Mouse (Mus musculus) left cerebral cortex, postnatal 36 days (tissue): ENCODE measurements around the gene Ugt2a3. TPM values are rescaled to one million over a fixed set of nuclear protein-coding genes. Genes with fewer than 3 reads are reported as not detected.
"Not testable (repeated sequence)": the region's sequence is repeated elsewhere in the genome, so short reads cannot be mapped to it uniquely, and the experiment has no call there.

Experiments used
- DNase-seq, 2 experiments: peaks; one replicate each; pipeline ENCODE4 v3.0.0; 2021 to 2022; ENCODE audit warnings: low spot score in 2 of 2, mixed read lengths in 1 of 2
- intact Hi-C: fragments of 180-260 bp; cut with DNase I; formaldehyde crosslinking; loops from one replicate; pipeline ENCODE4 v1.15.1; 2025
- total RNA-seq, 2 experiments: library from RNA; stranded (reverse); gene quantifications; 2 replicates each; pipeline ENCODE4 v1.2.3; 2021

Gene Ugt2a3
- total RNA-seq: not detected

- intact Hi-C loops: no loop called here
- no peak for DNase-seq
These were observed at the start of gene Ugt2a3 for GRCm38 (mm10) chr5:87336961-87337697. Gene Ugt2a3, minus strand, starts transcription at chr5:87337195.

- no peak for DNase-seq
- intact Hi-C loops: no loop called here
These were observed 43.2 kb upstream of the Ugt2a3 start for GRCm38 (mm10) chr5:87380234-87380633.

- intact Hi-C loops: no loop called here
- no peak for DNase-seq
These were observed 42.8 kb upstream of the Ugt2a3 start for GRCm38 (mm10) chr5:87379825-87380224.

DNA sequence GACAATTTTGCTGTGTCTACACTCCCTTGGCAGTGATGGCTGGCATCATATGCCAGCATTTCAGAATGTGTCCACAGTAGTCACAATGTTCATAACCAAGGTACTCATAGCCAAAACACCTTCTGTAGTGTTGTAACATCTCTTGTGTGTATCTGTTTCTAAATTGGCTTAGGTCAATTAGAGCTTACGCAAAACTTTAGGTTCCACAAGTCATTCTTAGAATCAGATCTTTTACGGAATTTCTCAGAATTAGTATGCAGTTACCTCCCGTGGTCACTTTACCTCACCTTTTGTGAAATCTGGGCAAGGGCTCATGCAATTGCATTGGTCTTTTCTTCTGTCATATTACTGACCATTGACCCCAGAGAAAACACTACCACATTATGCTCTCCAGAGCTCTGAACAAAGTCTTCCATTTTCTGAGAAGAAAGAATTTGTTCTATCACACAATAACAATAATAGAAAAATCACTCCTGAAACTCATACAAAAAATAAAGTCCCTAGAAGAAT, 38.9 kb upstream of the Ugt2a3 start:
- no peak for DNase-seq
- intact Hi-C loops: no loop called here

GRCm38 (mm10) chr5:87373502-87373863, 36.5 kb upstream of the Ugt2a3 start:
- intact Hi-C loops: no loop called here
- DNase-seq: no peak

- DNase-seq, intact Hi-C loops: not testable (repeated sequence)
These were observed 36.0 kb upstream of the Ugt2a3 start for GRCm38 (mm10) chr5:87372788-87373501.

DNA sequence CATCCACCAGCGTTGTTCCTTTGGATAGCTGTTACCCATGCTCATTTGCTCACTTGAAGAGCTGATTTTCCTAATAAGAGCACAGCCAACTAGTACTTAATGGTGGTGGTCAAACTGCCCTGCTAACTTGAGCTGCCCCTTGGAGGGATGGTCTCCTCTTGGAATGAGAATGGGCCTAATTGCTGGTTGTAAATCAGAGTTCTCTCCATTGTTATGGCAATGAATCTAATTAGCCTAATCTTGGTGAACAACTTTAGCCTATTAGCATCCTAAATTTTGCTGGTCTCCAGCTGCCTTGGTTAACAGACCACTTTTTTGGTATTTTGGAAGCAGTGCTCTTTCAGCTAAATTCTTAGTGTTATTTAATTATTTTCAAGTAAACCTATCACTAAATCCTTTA, 13.4 kb upstream of the Ugt2a3 start:
- intact Hi-C loops: no loop called here
- no peak for DNase-seq

DNA sequence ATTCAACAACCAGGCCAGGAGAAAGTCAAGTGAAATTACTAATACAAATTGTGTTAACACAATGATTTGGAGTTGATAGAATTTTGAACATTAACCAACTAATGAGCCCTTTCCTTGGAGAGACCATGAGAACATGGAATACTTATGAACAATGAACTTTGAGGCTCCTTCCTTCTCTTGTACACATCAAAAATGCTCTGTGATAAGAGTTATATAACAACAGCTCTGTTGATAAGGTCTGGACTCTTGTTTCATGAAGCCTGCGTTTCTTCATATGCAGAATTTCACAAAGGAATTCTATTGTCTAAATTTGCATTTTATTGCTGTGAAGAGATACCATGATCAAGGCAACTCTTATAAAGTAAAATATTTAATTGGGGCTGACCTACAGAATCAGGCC, 12.2 kb upstream of the Ugt2a3 start:
- DNase-seq, intact Hi-C loops: not testable (repeated sequence)

GRCm38 (mm10) chr5:87347479-87348078, 10.6 kb upstream of the Ugt2a3 start:
- DNase-seq, intact Hi-C loops: not testable (repeated sequence)

DNA sequence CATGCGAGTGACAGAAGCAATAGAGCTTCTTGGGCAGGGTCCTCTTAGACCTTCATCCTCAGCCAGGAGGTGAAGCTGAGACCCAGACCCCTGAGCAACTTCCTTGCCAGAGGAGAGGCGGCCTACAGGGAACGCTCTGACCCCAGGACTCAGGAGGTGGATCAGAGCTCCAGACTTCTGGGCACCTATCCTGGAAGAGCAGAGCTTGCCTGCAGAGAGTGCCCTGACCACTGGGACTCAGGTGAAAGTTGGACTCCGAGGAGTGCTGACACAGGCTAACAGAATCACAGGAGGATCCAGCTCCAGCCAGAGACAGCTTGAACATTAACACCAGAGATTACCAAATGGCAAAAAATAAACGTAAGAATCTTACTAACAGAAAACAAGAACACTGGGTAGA, 3.5 kb upstream of the Ugt2a3 start:
- intact Hi-C loops: no loop called here
- DNase-seq: no peak

- intact Hi-C loops: no loop called here
- no peak for DNase-seq
These were observed 1.8 kb downstream of the Ugt2a3 start for GRCm38 (mm10) chr5:87335199-87335598.

DNA sequence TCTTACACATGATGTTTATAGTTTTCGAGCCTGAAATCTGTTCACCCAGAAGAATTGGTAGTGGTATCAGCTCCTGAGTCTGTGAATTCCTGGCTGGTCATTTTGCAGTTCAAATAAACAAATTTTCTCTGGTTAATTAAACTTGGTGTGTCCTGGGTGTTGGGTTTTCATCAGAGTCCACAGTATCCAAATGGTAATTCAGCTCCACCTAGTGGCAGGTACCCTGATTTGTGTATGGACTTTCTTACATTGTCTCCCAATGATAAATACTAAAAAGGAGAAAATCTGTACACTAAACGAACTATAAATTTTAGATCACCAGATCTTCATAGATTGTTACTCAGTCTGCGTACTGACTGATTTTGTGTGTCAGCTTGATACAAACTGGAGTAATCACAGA, 3.4 kb downstream of the Ugt2a3 start:
- intact Hi-C loops: no loop called here
- DNase-seq: no peak

DNA sequence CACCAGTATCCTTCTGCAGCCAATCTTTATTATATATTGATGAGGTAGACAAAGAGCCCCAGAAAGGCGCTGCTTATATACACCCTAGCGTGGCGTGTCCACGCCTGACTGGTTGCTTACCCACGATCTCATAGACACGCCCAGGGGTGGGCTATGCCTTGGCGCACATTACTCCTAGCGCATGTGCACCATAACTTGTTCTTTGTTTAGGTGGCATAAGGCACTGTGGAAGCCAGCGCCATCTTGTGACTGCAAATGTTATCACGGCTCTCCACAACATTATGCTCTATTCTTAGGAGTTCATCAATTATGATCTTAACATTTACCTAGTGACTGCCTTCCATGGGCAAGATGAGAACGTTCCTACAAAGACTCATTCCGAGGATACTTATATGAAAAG, 25.6 kb downstream of the Ugt2a3 start:
- no peak for DNase-seq
- intact Hi-C loops: no loop called here

DNA sequence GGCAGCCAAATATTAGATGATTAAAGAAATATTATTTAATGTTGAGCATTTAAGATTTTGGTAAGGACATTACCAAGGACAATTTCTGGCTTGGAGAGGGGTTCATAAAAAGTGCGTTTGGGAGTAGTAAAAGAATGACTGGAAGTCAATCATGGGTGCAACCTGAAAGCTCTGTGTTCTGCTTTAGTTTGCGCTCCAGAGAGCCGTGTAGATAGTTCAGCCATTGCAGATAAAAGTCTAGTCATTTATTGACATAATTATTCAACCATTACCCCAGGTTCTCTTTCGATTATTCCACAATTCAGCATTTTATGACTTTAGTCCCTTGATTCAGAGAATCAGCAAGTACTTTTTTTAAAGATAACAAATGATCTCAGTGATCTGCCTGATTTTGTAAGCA, 50.8 kb downstream of the Ugt2a3 start:
- intact Hi-C loops, DNase-seq: not testable (repeated sequence)

DNA sequence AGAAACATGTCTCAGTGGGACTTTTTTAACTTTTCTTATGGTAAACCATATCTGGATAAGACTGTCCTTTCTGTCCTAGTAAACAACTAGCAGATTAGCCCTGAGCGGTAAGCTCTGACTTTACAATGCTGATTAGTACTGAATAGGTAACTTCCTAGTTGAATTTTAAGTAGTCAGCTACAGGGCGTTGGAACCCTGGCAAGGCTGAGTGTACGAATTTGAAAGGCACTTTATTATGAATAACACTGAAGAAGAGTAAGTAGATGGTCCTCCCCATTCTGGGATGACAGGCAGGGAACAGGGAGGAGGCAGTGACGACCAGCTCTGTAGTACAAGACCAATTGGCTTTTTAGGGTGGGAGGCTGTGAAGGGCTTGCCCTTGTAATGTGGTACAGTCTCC, 61.0 kb downstream of the Ugt2a3 start:
- DNase-seq, intact Hi-C loops: not testable (repeated sequence)

- intact Hi-C loops: no loop called here
- DNase-seq: no peak
These were observed 61.4 kb downstream of the Ugt2a3 start for GRCm38 (mm10) chr5:87275581-87275980.

Other genes starting within 250 kb of the Ugt2a3 start
- gene Ugt2b36, start 244.6 kb downstream of the Ugt2a3 start, total RNA-seq: not detected
- gene Ugt2b5, start 196.9 kb downstream of the Ugt2a3 start, total RNA-seq: not detected
- gene Ugt2b37, start 82.4 kb downstream of the Ugt2a3 start, total RNA-seq: not detected
- not detected for gene Ugt2b38, start 87.0 kb upstream of the Ugt2a3 start, total RNA-seq
- not detected for gene Ugt2a2, start 145.1 kb upstream of the Ugt2a3 start, total RNA-seq
- not detected for gene Gm43638, start 149.6 kb upstream of the Ugt2a3 start, total RNA-seq
- gene Ugt2a1, start 153.7 kb upstream of the Ugt2a3 start, total RNA-seq: not detected
- not detected for gene Sult1b1, start 201.0 kb upstream of the Ugt2a3 start, total RNA-seq
- not detected for gene Sult1d1, start 231.8 kb upstream of the Ugt2a3 start, total RNA-seq